Mouse (Mus musculus) heart, postnatal 4 days (tissue): ENCODE measurements around the gene Nmnat1. TPM values are rescaled to one million over a fixed set of nuclear protein-coding genes. Genes with fewer than 3 reads are reported as not detected.
A peak's percentile ranks its signal among the peaks of the same experiment; 100 is the strongest.

Experiments
- DNase-seq: peaks from one replicate; pipeline ENCODE4 v3.0.0; 2021
- total RNA-seq, 2 experiments: library from RNA; stranded (reverse); gene quantifications; 2 replicates each; pipeline ENCODE4 v1.2.3; 2021

Nmnat1 gene
- total RNA-seq, result 10 to 100 TPM; 12.7 to 14.8 TPM

DNA sequence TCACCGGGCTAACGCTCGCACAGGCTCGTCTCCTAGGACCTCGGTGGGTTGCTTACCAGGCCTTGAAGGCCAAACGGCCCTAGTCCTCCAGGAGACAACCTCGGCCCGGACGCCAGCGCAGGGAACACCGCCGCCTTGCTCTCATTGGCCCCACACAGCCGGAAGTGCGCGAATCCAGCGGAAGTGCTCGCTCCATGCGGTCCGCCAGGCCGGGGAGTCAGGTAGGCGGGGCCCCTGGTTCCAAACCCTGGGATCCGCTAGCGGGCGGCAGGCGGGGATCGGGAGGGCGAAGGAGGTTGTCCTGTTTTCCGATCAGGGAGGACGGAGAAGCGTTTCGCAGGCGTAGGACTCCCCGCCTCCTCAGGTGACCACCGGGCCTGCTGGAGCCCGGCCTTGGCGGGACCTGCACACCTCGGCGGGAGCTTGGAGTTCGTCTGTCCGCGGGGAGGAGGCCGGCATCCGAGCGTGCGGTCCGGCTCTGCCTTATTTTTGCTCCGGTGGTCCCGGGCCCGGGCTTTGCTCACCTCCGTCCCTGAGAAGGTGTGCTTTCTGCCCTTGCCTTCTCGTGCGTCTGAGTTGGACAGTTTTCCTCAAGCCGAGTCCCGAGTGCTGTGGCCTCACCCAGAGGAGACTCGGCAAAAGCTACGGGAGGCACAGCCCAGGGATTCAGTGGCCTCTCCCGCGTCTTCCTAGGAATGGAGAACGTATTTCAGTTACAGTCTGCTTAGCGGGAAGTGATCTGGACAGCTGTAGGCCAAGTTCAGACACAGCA, at the start of gene Nmnat1, which contains the start of gene Lzic:
Gene Nmnat1, minus strand, starts transcription at position 150 of the 772 bp plus-strand sequence.
Gene Lzic, plus strand, starts transcription at position 177 of the 772 bp plus-strand sequence.
- peak; percentile 97 for DNase-seq

DNA sequence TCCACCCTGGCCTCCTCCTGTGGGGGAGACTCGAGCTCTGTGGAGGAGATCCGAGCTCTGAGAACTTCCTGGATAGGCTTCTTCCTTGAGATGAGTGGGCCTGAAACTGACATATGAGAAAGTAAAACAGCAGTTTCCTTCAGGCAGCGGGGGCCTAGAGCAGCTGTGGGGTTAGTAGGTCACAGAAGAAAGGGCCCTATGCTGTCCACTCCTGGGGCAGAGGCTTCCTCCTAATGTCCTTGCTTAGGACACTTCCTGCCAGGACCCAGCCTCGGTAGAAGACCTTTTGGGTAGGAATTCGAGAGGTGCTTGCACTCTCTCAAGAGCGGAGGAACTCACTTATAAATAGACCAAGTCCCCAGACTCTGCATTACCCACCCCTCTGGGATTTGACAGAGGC, 44.7 kb upstream of the Nmnat1 start:
- DNase-seq, result peak; percentile 33

DNA sequence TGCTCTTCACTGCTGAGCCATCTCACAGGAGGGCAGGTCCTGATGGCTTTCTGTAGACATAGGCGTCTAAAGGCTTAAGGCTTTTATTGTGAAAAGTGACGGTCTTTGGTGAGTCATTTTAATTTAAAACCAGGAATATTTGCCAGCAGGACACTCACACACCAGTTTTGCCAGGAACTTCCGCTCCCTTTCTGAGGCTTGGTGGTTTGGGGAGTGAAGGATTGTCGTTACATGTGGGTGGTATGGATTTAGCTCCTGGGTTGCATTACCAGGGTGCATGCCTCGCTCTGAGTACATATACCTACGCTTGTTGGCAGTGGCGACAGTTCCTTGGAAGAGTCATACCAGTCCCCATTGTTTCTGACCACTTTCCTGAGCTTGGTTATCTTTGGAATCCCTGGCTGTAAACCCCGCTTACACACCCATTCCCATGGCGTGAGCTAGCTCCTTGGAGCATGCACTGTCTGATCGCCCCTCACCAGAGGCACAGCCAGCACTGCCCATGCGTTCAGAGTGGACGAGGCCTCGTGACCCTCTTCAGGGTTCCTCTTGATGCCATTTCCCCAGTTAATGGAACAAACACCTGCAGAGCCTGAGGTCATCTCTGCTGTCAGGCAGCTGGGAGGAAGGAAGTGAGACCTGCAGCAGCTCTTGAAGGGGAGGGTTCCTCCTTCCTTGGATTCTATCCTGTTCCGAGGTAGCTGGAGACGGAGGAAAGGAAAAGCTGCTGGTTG, 42.8 kb upstream of the Nmnat1 start:
- DNase-seq, result peak; percentile 28

DNA sequence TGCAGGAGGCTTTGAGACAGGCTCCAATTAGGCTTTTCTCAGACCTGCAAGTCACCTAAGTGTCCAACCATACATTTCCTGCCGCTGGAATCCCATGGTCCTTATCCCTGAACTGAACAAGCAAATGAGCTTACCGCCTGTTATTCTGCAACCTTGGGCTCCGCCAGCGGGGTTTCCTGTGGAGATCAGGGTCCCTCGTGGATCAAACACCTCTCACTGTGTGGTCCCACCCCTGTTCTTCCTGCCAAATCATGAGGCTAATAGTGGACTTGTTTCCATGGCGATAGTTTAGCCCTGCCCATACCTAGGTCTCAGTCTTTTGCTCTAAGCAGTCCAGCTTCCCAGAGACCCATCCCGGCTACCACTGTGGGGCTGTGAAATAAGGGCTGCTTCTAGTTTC, 41.3 kb upstream of the Nmnat1 start:
- DNase-seq, result peak; percentile 64

DNA sequence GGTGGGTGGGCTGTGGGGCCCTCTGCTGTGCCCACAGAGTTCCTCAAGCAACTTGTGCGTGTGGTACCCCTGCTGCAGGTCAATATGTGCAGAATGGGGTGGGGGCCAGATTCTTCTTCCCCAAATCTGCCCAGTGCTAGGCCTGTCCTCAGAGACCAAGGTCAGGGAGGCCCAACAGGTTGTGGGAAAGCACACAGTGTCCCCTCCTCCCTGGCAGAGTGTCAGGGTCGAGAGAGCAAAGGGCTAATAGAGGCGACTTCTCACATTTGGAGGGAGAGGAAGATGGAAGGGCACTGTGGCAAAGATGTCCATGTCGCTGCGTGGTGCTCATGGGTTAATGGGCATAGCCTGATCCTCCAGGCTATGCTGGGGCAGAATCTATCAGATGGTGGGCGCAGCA, 40.8 kb upstream of the Nmnat1 start:
- DNase-seq, result no peak

DNA sequence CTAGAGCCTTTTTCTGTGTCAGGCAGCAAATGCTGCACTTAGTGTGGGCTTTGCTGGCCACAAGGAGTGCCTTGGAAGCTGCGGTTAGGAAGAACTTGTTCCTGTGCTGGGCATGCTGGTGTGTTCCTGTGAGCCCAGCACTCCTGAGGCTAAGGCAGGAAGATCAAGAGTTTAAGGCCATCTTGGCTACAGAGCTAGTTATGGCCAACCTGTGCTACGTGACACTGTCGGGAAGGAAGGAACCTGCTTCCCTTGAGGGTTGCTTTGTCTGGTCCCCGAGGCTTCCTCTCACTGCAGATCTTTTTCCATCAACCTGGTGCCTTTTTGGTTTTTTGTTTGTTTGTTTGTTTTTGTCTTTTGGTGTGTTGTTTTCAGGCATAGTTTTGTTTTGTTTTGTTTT, 40.2 kb upstream of the Nmnat1 start:
- DNase-seq, result no peak

DNA sequence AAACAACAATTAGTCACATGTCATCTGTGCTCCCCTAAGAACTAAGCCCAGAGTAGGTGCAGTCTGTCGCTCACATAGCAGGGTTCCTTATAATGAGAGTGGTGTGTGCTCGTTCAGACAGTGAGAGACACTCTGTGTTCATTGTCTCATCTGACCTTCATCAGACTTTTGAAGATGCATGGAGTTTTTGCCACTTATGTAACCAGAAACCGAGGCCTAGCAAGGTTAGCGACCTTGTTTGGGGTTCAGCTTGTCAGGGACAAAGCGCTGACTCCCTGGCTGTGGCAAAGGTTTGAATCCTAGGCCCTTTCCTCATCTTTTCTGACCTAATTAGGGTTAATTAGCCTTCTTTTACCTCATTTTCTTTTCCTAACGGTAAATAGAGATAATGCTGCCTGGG, 39.0 kb upstream of the Nmnat1 start:
- no peak for DNase-seq

DNA sequence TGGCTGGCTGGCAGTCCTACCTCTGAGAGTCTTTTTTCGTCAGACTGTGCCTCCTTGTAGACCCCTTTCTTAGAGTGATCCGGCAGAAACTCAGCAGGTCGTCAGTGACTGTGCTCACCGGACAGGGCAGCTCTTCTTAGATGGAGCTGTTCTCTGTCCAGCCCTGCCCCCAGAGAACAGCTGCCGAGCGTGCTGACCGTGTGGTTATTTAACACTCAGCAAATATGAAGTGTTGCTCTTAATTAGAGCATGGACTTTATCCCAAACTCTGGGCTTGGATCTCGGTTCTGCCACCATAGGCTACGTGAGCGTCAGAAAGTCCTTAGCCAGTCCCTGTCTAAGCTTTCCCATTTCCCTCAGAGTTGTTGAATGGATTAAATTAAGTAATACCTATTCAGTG, 36.3 kb upstream of the Nmnat1 start:
- DNase-seq, result no peak

DNA sequence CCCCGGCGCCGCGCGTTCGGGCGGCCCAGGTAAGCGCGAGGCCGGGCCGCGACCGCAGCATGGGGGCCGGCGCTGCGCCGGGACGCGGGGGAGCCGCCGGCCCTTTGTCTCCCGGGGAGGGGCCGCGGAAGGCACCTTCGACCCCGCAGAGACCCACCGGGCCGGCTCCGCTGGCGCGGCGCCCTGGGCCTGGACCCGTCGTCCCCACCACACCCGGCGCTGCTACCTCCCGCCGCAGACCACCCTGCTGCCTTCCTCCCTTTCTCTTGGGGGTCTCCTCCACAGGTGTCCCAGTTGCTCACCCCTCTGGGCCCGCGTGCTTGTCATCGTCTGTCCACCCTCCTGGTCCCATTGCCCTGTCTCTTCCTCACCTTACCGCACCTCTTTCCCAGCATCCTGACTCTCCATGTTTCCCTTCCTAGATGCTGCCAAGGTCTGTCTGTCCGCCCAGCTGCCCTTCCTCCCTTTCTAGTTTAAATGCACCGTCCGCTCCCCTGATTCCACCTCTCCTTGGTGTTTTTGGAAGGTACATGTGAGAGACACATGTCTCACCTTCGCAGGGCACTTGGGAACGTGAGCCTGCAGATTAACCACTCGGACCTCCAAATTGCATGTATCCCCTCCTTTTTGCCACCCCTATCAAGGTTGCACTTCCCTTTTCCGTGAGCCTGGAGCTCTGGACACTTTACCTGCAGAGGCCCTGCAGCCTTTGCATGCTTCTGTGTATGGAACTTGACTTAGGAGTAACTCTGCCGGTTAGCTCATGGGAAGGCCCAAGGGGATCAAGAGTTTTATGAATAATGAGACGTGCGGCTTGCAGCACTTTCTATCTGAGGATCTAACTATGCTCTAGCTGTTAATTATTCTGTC, 33.6 kb upstream of the Nmnat1 start:
- no peak for DNase-seq

DNA sequence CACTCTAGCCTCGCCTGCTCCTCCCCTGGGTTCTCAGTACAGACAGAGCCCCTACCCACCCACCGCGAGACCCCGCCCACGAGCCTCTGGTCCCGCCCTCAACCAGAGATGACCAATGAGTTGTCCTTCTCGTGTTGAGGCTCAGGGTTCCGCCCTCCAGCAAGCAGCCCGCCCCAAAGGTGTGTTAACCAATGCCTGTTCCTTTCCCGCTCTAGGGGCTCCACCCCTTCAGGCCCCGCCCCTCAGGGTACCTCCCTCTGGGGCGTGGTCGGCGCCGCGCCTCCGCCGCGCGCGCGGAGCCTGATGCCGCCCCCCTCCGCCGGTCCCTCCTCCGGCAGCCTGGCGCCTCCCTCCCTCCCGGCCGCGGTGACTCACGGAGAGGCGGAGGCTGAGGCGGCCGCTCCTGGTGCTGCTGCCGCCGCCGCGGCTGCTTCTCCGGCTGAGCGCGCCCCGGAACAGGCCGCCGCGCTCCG, 32.9 kb upstream of the Nmnat1 start, which contains the start of gene Ctnnbip1:
Gene Ctnnbip1, plus strand, starts transcription at position 369 of the 473 bp plus-strand sequence.
- peak; percentile 98 for DNase-seq

DNA sequence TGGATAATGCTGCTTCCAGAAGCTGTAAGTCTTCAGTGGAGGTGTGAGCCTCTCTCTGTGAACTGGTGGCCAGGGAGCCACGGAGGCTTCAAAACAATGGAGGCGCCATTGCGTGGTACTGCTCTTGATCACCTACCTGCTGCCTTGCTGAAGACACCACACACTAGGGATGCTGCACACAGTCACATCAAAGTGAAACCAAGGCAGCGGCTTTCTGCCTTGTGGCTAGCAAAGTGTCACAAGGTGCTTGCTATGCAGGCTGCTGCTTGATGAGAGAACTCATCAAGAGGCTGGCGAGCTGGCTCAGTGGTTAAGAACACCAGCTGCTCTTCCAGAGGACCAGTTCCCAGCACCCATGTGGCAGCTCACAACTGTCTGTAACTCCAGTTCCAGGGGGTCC, 30.7 kb upstream of the Nmnat1 start:
- no peak for DNase-seq

DNA sequence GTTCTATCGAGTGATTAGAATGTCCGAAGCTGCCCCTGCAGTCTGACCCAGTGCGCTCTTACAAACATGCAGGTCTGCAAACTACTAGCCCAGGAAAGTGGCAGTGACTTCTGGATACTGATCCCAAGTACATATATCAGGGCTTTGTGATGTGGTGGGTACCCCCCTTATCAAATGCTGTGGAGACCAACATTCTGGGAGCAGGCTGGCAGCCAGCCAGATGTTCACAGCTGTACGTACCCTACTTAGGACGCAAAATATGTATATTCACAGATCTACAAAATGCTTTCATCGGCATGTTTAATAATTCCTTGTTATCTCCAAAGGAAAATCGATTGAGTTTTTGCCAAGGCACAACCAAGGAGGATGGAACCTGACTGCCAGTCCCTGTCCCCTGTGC, 27.1 kb upstream of the Nmnat1 start:
- no peak for DNase-seq

DNA sequence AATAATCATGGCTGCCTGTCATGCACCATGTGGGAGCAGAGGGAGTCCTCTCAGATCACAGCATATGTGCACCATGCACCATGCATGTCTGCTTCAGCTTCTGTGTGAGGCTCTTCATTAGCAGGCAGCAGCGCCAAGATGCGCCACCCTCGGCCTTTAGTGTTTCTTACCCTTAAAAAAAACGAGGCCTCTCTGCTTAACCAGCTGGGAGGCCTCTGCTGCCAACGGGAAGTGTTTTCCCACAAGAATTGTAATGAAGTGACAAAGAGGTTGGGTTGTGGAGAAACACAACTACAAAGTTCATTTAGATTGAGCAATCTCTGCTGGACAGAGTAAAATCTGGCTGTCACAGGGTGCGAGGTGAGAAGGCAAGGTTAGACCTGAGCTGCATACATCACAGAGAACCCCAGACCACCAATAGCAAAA, 26.2 kb upstream of the Nmnat1 start:
- DNase-seq, result no peak

DNA sequence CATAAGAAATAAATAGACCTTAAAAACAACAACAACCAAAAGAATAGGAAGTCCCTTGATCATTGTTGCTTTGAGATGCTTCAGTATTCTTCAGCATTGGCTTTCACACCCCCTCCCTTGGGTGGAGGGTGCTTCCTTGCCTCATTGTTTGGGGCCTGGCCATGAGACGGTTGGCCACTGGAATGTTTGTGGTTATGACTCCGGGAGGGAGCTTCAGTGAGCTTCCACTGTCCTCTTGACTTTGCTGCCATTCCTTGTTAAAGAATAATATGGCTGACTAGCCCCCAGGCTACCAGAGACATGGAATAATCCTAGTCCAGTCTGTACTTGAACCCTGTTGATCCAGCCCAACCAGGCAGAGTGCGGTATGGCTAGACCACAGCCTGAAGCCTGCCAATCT, 21.9 kb upstream of the Nmnat1 start:
- DNase-seq, result no peak

DNA sequence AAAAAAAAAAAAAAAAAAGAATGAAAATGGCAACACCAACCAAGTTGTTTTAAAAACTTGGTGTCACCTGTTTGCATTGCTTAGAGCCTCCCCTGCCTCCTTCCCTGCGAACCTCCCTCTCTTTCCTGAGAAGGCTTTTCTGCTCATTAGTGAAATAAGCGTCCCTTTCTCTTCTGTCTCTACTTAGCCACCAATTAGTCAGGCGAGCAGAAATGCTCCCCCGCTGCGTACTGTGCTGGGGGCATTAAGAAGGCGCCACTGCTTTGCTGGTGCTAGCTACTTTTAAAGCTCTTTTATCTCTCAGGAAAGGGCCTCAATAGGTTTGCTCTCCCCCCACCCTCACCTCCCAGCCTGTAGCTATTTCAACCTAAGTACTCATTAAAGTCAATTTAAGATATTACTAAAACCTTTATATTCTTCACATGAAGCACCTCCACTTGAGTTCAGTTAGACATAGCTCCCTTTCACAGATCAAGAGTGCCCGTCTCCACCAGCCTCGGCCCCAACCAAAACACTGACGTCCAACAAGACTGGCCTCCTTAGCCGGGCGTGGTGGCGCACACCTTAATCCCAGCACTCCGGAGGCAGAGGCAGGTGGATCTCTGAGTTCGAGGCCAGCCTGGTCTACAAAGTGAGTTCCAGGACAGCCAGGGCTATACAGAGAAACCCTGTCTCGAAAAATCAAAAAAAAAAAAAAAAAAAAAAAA, 20.4 kb upstream of the Nmnat1 start:
- no peak for DNase-seq

DNA sequence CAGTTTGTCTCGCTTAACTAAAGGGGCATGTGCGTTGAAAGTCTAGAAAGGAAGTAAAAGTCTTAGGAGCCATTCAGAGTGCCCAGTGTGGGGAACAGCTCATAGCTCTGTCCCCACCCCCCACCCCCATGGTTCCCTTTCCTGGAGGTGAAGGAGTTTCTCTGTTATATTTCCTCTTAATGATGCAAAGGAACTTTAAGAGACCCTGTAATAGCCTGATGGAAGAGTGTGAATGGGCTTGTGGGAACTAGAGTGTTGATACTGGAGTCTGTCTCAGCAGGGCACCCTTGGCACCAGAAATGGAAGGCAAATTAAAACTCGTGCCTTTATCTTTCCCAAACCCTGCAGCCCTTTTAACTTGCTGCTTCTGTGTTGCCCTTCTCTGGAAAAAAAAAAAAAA, 19.9 kb upstream of the Nmnat1 start:
- no peak for DNase-seq

DNA sequence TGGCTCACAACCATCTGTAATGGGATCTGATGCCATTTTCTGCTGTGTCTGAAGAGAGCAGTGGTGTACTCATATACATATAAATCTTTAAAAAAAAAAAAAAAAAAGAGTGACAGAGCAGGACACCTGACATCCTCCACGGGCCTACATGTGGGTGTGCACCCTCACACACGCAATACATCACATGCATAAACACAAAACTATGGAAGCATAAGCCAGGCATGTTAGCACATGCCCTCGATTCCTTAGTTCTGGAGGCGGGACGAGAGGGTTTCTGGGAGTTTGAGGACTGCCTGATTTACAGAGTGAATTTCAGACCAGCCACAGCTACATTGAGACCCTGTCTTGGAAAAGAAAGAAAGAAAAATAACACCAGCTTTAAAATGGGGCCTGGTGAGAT, 19.4 kb upstream of the Nmnat1 start:
- DNase-seq, result no peak

DNA sequence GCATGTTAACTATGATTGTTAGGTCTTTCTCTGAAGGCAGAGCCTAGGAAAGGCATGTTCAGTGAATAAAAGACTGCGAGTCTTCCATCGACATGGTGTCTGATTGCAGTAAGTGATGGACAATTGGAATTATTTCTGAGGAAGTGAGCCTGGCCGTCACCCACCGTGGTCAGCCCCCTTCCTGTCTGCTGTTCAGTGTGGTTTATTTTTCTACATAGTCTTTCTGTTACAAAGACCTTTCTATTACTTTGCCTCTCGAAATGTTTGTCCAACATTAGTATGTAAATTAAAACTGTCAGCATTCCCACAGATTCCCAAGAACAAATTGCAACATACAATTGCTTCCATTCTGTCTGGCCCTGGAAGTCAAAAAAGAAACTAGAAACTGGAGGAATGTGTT, 14.8 kb upstream of the Nmnat1 start:
- no peak for DNase-seq

DNA sequence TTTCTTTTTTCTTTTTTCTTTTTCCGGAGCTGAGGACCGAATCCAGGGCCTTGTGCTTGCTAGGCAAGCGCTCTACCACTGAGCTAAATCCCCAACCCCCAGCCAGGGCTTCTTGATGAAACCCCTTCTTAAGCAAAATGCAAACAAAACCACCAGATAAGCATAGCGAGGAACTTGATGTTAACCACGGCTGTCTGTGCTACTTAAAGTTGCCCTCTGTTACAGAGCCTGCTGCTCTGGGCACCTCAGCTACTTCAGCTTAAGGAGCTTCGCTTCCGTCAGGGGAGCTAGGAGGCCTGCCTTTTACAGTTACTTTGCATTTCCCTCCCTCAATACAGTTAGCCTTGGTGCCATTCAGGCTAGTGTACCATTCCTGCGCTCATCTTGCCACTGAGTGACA, 13.9 kb upstream of the Nmnat1 start:
- DNase-seq, result no peak

DNA sequence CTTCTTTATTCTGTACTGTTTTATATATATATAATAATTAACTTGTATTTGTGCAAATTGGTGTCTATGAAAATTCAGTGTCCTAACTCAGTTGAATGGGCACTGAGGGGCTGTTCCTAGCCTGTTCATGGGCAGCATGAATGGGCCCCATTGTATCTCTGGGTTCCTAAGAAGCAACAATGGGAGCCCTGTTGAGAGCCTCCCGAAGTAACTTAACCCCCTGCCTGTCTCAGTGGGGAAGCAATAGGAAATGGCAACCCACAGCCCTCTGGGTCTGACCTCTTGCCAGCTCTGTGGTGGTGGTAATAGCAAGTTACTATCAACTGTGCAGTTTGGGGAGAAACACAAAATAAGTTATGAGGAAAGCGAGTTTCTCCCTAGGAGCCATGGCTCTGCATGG, 11.6 kb upstream of the Nmnat1 start:
- no peak for DNase-seq

DNA sequence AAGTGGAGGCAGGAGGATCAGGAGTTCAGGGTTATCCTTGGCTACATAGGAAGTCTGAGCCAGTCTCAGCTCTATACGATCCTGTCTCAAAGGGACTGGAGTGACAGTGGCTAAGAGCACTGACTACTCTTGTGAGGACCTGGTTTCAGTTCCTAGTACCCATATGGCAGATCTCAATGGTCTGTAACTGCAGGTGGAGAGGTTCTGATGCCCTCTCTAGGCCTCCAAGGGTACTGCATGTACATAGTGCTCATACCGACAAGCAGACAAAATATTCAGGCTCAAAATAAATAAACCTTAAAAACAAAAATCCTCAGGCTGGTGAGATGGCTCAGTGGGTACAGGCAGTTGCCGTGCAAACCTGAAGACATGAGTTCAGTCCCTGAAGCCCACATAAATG, 6.1 kb upstream of the Nmnat1 start:
- no peak for DNase-seq
